Mouse (Mus musculus) myocyte (in vitro differentiated cells): ENCODE data around the gene Dock4.

Experiments used
- CEBPB ChIP-seq: IDR thresholded peaks from 2 replicates; pipeline ENCODE4 v1.6.1; 2011; ENCODE audit warnings: mild to moderate bottlenecking, moderate library complexity; ENCODE audit not compliant: poor library complexity, insufficient read depth, severe bottlenecking
- MAX ChIP-seq: IDR thresholded peaks from one replicate; pipeline ENCODE4 v1.6.1; 2011; ENCODE audit warnings: low read depth, mild to moderate bottlenecking, control low read depth
- MYOD1 ChIP-seq, 3 experiments: IDR thresholded peaks; one replicate each; pipeline ENCODE4 v1.6.1; 2011; ENCODE audit warnings: control low read depth in 2 of 3, low read depth in 2 of 3, mild to moderate bottlenecking in 2 of 3, moderate library complexity in 1 of 3; ENCODE audit not compliant: insufficient read length in 2 of 3, control insufficient read depth in 1 of 3
- POLR2A ChIP-seq: IDR thresholded peaks from one replicate; pipeline ENCODE4 v1.6.1; 2011; ENCODE audit warnings: low read depth, mild to moderate bottlenecking, control low read depth, moderate library complexity; ENCODE audit not compliant: insufficient read length
- TCF12 ChIP-seq: IDR thresholded peaks from one replicate; pipeline ENCODE4 v1.6.1; 2011; ENCODE audit warnings: mild to moderate bottlenecking, control low read depth; ENCODE audit not compliant: poor library complexity, insufficient read depth, severe bottlenecking
- USF1 ChIP-seq: IDR thresholded peaks from one replicate; pipeline ENCODE4 v1.6.1; 2011; ENCODE audit warnings: low read depth, mild to moderate bottlenecking, control low read depth, moderate library complexity

DNA sequence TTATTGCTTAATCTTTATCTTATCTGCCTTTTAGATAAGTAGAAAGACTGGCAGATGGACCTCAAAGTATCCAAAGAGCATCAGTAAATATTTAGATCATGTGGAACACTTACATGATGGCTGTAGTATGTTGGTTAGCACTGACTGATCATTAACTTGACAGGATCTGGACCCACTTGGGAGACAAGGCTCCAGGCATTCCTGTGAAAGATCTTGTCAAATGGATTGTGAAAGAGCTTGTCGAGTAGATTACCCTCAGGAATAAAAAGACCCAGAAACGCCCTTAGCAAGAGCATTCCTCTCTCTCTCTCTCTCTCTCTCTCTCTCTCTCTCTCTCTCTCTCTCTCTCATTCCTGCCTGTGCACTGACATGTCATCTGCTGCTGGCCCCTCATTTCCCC lies 367.7 kb downstream of the Dock4 start:
- TF ChIP-seq POLR2A (no peak), TCF12 (no peak), CEBPB (no peak), MAX (no peak), USF1 (no peak), MYOD1 (IDR thresholded peaks at IDR 0.05; ENCODE audit: control insufficient read depth in 1 of 3, insufficient read length in 2 of 3, low read depth in 2 of 3) (no peak)
